Mouse (Mus musculus): Measurements from ENCODE around the gene Kcnma1. TPM values are rescaled to one million over a fixed set of nuclear protein-coding genes. Genes with fewer than 3 reads are reported as not detected.

Gene Kcnma1
- total RNA-seq, 2 experiments from 2014 or later = 0.39 to 0.98 TPM

Other genes starting within 250 kb of the Kcnma1 start
- 10 to 100 TPM; 10.4 to 14.1 TPM for gene Dlg5, start 231.4 kb upstream of the Kcnma1 start, total RNA-seq (2021)

All from heart, postnatal 14 days (tissue).